Mouse (Mus musculus) E14TG2a.4 (cell line): ENCODE data around the gene Msmp.

Source experiments
- CTCF ChIP-seq: conservative IDR thresholded peaks from 2 replicates; pipeline ENCODE4 v1.5.1; 2014; ENCODE audit warnings: low read length
- POU5F1 ChIP-seq: IDR thresholded peaks from 2 replicates; pipeline ENCODE4 v1.6.1; 2014; ENCODE audit warnings: low read length, borderline replicate concordance

DNA sequence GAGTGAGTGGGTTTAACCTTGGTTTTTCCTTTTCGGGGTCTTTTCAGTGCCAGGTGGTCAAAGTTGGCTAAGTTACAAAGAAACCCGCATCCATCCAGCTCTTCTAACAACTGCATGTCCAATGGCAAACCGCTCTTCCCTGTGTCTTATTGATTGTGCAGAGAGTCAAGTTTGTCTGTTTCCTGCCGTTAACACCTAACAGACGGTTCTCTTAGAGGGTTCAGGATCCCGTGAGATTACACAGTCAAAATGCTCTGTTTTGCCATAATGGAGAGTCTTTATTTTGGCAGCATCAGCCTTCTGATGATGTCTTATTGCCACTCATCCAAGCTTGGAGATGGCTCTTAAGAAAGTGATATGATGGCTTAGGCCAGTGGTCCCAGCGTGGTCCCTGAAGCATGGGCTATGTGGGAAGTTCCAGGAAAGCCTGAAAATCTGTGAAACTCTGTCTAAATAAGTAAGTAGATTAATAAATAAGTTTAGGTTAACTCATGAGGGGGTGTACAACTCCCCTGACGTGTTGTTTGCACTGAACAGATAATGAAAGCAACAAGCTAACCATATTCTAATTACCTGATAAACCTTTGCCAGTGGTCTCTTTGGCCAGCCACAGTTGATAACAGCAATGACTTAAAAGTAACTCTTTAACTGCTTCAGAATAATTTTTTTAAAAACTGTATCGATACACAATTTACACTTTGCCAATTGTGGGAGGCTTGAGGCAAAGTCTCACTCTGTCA, 16.1 kb upstream of the Msmp start:
- no peak for TF ChIP-seq CTCF
- TF ChIP-seq POU5F1, result no peak
